Mouse (Mus musculus) lung, postnatal 0 days (tissue): Measurements from ENCODE around the gene Gm10563. TPM values are rescaled to one million over a fixed set of nuclear protein-coding genes. Genes with fewer than 3 reads are reported as not detected.

ENCODE experiments used
- ATAC-seq: fragments of 200-750 bp; cut with Nextera tagmentation; 2 replicates; pipeline ENCODE4 v1.8.0; 2017; ENCODE audit warnings: moderate library complexity
- DNase-seq: peaks from one replicate; pipeline ENCODE4 v3.0.0-alpha.2; 2016; ENCODE audit warnings: low spot score
- H3K27ac ChIP-seq: fragments of 300-500 bp; sonication (generic); 2 replicates; pipeline ENCODE4 v1.5.1; 2014; ENCODE audit warnings: antibody characterized with exemption, mild to moderate bottlenecking, low read length, mixed read lengths
- H3K27me3 ChIP-seq: fragments of 300-500 bp; sonication (generic); replicated peaks from 2 replicates; pipeline ENCODE4 v1.6.1; 2014; ENCODE audit warnings: low read length, mixed read lengths; ENCODE audit not compliant: insufficient read depth
- H3K36me3 ChIP-seq: fragments of 300-500 bp; sonication (generic); 2 replicates; pipeline ENCODE4 v1.6.1; 2014; ENCODE audit warnings: low read length, mixed read lengths; ENCODE audit not compliant: insufficient read depth
- H3K4me1 ChIP-seq: fragments of 300-500 bp; sonication (generic); 2 replicates; pipeline ENCODE4 v1.6.1; 2014; ENCODE audit warnings: antibody characterized with exemption, low read depth, low read length, mixed read lengths; ENCODE audit not compliant: insufficient read depth
- H3K4me2 ChIP-seq: fragments of 300-500 bp; sonication (generic); replicated peaks from 2 replicates; pipeline ENCODE4 v1.6.1; 2014; ENCODE audit warnings: low read depth, mild to moderate bottlenecking, low read length, moderate library complexity, mixed read lengths
- H3K4me3 ChIP-seq: fragments of 300-500 bp; sonication (generic); 2 replicates; pipeline ENCODE4 v1.5.1; 2014; ENCODE audit warnings: low read depth, low read length
- H3K9ac ChIP-seq: fragments of 300-500 bp; sonication (generic); replicated peaks from 2 replicates; pipeline ENCODE4 v1.6.1; 2014; ENCODE audit warnings: low read depth, mild to moderate bottlenecking
- H3K9me3 ChIP-seq: fragments of 300-500 bp; sonication (generic); 2 replicates; pipeline ENCODE4 v1.6.1; 2016; ENCODE audit warnings: low read length, mixed read lengths
- CTCF ChIP-seq: IDR thresholded peaks from 2 replicates; pipeline ENCODE4 v1.5.1; 2016; ENCODE audit warnings: antibody characterized with exemption, mild to moderate bottlenecking
- EP300 ChIP-seq: IDR thresholded peaks from 2 replicates; pipeline ENCODE4 v1.6.1; 2016; ENCODE audit warnings: antibody characterized with exemption, mild to moderate bottlenecking, control low read depth
- WGBS: fragments of 180-500 bp; shearing (Covaris S2); extraction: QIAGEN DNeasy Blood & Tissue Kit; methylation state at CpG from one replicate; pipeline ENCODE4 v1.1.7; 2014; 5-methylcytosine and 5-hydroxymethylcytosine counted together
- polyA plus RNA-seq: library from polyadenylated mRNA; unstranded; fragments of >200 nt; fragmentation: Nextera tagmentation; extraction: Ambion mirVana; gene quantifications from 2 replicates; pipeline ENCODE4 v1.2.1, GENCODE M21; 2015

Gm10563 gene
- polyA plus RNA-seq, 1 experiment from 2014 or later: not detected

GRCm38 (mm10) chr4:155599901-155600825 is 45.0 kb downstream of the Gm10563 start:
- H3K27ac ChIP-seq: peak overlapping the region; percentile 57
- H3K4me2 ChIP-seq: peak overlapping the region; percentile 97
- H3K9me3 ChIP-seq: no peaks in the 10 kb centered on the region
- no peak for TF ChIP-seq EP300
- TF ChIP-seq CTCF: no peak
- peak overlapping the region; percentile 90; the same call in 1 of the 2 replicates for H3K4me3 ChIP-seq
- no peaks in the 10 kb centered on the region for H3K27me3 ChIP-seq
- DNase-seq (no peak), ATAC-seq (no peak)
- H3K36me3 ChIP-seq: no peaks in the 10 kb centered on the region
- WGBS: 76% methylated on average over 10 of the region's 11 CpGs
- 0 out of 2 replicates have a peak overlapping the region, but pooled peaks have one; percentile 8 for H3K9ac ChIP-seq
- no peaks in the 10 kb centered on the region for H3K4me1 ChIP-seq

GRCm38 (mm10) chr4:155598536-155598935 is 46.7 kb downstream of the Gm10563 start:
- Histone ChIP-seq H3K36me3 (no peaks in the 10 kb centered on the region), H3K4me3 (no peak overlapping the region), H3K9ac (no peak overlapping the region), H3K27me3 (no peaks in the 10 kb centered on the region), H3K9me3 (no peaks in the 10 kb centered on the region), H3K4me2 (no peak overlapping the region), H3K4me1 (no peaks in the 10 kb centered on the region), H3K27ac (no peak overlapping the region)
- no peak for ATAC-seq
- no peak for TF ChIP-seq EP300
- TF ChIP-seq CTCF: no peak
- no peak for DNase-seq
- WGBS: 16% methylated on average over 20 of the region's 20 CpGs

- Histone ChIP-seq H3K4me1 (no peaks in the 10 kb centered on the region), H3K4me3 (no peak overlapping the region), H3K9ac (no peak overlapping the region), H3K36me3 (no peaks in the 10 kb centered on the region), H3K27ac (no peak overlapping the region), H3K4me2 (no peak overlapping the region), H3K27me3 (no peaks in the 10 kb centered on the region), H3K9me3 (no peaks in the 10 kb centered on the region)
- ATAC-seq (no peak), DNase-seq (no peak)
- TF ChIP-seq CTCF (no peak), EP300 (no peak)
- WGBS: 74% methylated on average over 5 of the region's 5 CpGs
These were observed 48.6 kb downstream of the Gm10563 start for GRCm38 (mm10) chr4:155596606-155597005.

GRCm38 (mm10) chr4:155595777-155596176 is 49.4 kb downstream of the Gm10563 start:
- Histone ChIP-seq H3K27ac (no peak overlapping the region), H3K27me3 (no peaks in the 10 kb centered on the region), H3K4me1 (no peaks in the 10 kb centered on the region), H3K36me3 (no peaks in the 10 kb centered on the region), H3K9ac (no peak overlapping the region), H3K4me2 (no peak overlapping the region), H3K4me3 (no peak overlapping the region), H3K9me3 (no peaks in the 10 kb centered on the region)
- WGBS: 65% methylated on average over 3 of the region's 3 CpGs
- no peak for ATAC-seq
- no peak for DNase-seq
- TF ChIP-seq EP300 (no peak), CTCF (no peak)

- H3K36me3 ChIP-seq: peaks cover 3% of the 10 kb centered on the region; the same call in 1 of the 2 replicates
- 24% methylated on average over 1 of the region's 1 CpGs for WGBS
- H3K9me3 ChIP-seq: no peaks in the 10 kb centered on the region
- no peaks in the 10 kb centered on the region for H3K27me3 ChIP-seq
- no peak for ATAC-seq
- no peak overlapping the region for H3K9ac ChIP-seq
- H3K27ac ChIP-seq: no peak overlapping the region
- DNase-seq: peak; percentile 25
- H3K4me3 ChIP-seq: no peak overlapping the region
- H3K4me1 ChIP-seq: no peaks in the 10 kb centered on the region
- no peak for TF ChIP-seq EP300
- TF ChIP-seq CTCF: no peak
- no peak overlapping the region for H3K4me2 ChIP-seq
These were observed 51.4 kb downstream of the Gm10563 start for GRCm38 (mm10) chr4:155593780-155594179.

- H3K4me2 ChIP-seq: no peak overlapping the region
- H3K36me3 ChIP-seq: peaks cover 14% of the 10 kb centered on the region; the same call in 1 of the 2 replicates
- H3K9me3 ChIP-seq: no peaks in the 10 kb centered on the region
- H3K4me3 ChIP-seq: no peak overlapping the region
- no peaks in the 10 kb centered on the region for H3K27me3 ChIP-seq
- no peaks in the 10 kb centered on the region for H3K4me1 ChIP-seq
- H3K9ac ChIP-seq: no peak overlapping the region
- 56% methylated on average over 7 of the region's 7 CpGs for WGBS
- TF ChIP-seq CTCF: no peak
- no peak for TF ChIP-seq EP300
- DNase-seq: peak; percentile 45
- peak; percentile 65 for ATAC-seq
- no peak overlapping the region for H3K27ac ChIP-seq
These were observed 54.0 kb downstream of the Gm10563 start for GRCm38 (mm10) chr4:155591012-155591719.
